Mouse (Mus musculus) gastrocnemius, adult 18-20 months (tissue): Measurements from ENCODE around the gene Celsr2. TPM values are rescaled to one million over a fixed set of nuclear protein-coding genes. Genes with fewer than 3 reads are reported as not detected.

Experiments used
- DNase-seq: peaks from one replicate; pipeline ENCODE4 v3.0.0; 2021; ENCODE audit warnings: low spot score
- long read RNA-seq, 2 experiments: library from polyadenylated mRNA; stranded (forward); transcript quantifications; one replicate each; pipeline ENCODE4 v2.0.0; 2021
- total RNA-seq, 2 experiments: library from RNA; stranded (reverse); gene quantifications; 2 replicates each; pipeline ENCODE4 v1.2.3; 2021

Celsr2 gene
- 10 to 100 TPM; 10.0 to 11.6 TPM for total RNA-seq
- long read RNA-seq, experiment 1, partial matches to known transcripts: 2 of 5 reads
- long read RNA-seq, experiment 1, other reads (novel, unspliced or antisense): 2 of 5 reads
- long read RNA-seq, experiment 2, partial matches to known transcripts: 0 of 3 reads
- long read RNA-seq, experiment 2, other reads (novel, unspliced or antisense): 3 of 3 reads

DNA sequence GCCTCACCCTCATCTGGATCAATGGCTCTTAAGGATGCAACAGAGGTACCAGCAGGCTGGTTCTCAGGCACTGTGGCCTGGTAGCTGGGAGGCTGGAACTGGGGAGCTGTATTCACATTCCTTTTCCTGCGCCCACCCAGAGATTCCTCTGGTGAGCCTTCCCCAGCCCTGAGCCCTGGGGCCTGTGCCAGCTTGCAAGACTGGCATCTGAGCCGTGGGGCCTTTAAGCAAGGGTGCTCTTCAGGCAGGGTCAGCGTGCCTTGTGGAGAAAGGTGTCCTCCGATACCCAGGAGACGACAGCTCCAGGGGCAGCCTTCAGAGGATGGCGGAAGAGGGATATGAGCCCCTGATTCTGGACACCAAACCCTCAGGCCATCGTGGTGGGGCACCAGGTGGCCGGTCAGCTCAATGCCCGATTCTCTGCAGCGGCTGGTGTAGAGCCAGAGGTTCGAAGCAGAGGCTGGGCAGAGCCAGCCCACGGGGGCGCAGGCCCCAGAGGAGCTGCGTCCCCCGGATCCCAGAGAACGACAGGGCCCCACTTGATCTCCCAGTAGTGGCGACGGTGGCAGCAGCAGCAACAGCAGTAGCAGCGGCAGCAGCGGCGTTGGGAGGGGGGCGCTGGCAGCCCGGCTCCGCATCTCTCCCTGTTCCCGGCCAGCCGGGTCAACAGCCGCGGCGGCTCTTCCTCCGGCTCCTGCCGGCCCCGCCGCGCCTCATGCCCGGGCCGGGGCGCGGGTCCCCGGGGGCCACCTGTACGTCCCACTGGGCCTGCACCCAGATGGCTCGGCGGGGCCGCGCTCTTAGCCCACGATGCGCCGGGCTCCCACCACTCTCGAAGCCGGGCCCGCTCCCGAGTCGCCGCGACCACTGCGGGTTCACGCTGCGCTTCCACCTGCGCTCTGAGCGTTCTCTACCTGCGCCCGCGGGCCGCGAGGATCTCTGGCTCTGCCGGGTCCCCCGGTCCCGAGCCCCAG is at the start of gene Celsr2:
Celsr2 (minus strand) TSS at position 696 of the 974 bp plus-strand sequence.
- DNase-seq: no peak

DNA sequence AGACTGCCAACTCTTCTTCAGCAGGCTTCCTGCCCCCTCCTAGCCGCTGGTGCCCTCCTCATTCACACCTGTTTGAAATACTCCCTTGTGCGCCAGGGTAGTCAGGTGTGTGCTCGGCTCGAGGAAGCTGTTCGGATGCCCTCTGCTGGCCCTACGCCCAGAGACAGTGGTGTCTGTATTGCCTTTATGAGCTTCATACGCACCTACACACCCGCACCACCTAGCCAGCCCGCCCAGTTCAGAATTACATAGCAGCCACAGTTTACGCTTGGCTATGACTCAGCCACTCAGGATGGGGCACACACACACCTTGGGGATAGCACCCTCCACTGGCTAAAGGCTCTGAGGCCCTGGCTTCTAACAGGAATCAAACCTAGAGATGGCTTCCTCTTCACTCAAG is 43.5 kb upstream of the Celsr2 start:
- DNase-seq: no peak

- no peak for DNase-seq
Measured at GRCm38 (mm10) chr3:108458380-108458779, 43.0 kb upstream of the Celsr2 start.

GRCm38 (mm10) chr3:108454172-108454571 is 38.8 kb upstream of the Celsr2 start:
- no peak for DNase-seq

DNA sequence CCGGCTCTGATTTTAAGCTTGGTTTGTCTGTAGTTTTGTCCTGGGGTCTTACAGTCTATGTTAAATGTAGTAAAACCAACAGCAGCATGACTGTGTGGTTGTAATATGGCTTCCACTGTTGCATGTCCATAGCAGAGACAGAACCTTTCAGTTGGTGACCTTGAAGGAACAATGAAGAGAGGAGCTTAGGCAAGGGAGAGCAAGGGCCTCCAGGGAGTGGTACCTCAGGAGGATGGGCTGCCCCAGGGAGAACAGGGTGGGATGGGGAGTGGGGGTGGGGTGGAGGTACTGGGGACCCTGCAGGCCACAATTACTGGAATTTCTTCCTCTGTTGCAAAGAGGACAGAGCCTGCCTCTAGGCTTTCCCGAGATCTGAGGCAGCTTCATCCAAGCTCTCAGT is 36.6 kb upstream of the Celsr2 start:
- no peak for DNase-seq

GRCm38 (mm10) chr3:108445366-108445705 is 30.0 kb upstream of the Celsr2 start:
- DNase-seq: no peak

GRCm38 (mm10) chr3:108444698-108445365 is 29.5 kb upstream of the Celsr2 start, which contains the start of gene Sars:
Gene Sars, minus strand, starts transcription at chr3:108445209.
- DNase-seq: peak; percentile 89

GRCm38 (mm10) chr3:108444029-108444428 is 28.7 kb upstream of the Celsr2 start:
- peak; percentile 59 for DNase-seq

DNA sequence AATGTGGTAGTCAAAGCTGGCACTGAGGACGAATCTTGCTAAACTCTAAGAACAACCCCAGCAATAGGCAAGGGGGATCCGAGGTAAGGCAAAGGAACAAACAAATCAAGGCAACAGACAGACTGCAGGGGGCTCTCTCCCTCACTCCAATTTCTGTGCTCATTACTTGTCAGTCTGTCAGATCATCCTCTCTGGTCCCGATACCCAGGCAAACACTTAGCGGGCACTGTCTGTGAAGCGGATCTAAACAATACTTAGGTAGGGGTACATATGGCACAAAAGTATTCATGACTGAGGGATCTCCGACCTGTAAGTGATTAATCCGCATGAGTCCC is 21.0 kb upstream of the Celsr2 start:
- no peak for DNase-seq

DNA sequence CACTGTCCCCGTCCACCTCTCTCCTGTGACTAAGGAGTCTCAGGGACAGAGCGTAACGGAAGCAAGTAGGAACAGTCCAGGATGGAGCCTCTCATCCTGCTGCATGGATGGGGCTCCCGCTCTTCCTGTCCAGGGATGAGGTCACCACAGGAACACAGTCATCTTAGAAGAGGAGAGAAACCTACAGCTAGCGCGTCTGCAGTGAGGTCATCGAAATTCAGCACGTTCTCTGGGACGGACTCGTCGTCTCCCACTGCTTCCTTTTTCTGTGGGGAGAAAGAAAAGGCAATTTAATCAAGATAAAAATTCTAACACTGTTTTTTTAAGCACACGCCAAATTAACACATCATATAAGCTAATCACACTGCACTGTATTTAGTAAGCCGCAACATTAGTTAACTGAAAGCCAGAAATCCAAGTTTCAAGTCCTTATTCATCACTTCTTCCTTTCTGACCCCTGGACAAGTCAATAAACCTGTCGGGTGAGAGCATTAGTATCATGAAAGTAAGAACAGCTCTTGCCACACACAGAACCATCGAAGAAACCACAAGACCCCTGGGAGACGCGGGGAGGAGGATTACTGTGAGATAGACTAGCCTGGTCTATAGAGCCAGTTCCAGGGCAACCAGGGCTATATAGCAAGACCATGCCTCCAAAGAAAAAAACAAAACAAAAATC is 20.5 kb upstream of the Celsr2 start:
- DNase-seq: no peak

GRCm38 (mm10) chr3:108433881-108434495 is 18.6 kb upstream of the Celsr2 start:
- no peak for DNase-seq

GRCm38 (mm10) chr3:108433188-108433880 is 18.0 kb upstream of the Celsr2 start:
- DNase-seq: no peak

DNA sequence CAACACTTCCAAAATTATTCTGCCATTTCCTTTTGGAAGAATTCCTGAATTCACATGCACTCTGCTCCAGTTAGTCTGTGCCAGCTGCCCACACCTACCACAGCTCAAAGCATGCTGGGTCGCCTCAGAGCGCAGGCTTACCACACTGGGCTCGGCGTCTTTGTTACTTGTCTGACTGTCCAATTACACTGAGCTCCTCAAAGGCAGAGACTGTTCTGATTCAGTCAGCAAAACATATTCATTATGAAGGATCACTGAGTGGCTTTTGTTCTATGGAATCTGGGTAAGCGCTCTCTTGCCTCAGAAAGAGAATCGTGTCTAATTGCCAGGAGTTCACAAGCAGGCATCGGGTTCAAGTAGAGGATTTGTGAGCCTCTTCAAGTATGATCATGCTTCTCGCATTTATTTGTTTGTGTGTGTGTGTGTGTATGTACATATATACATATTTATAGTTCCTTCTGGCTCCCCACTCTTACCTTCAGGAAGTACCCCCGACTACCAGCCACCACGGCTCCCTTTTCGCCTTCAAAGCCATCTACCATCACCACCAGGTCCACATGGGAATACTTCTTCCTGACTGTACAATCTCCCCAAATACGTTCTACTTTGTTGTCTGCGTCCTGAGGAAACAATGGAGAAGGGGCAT is 17.3 kb upstream of the Celsr2 start:
- DNase-seq: no peak

- DNase-seq: no peak
Measured at GRCm38 (mm10) chr3:108425624-108426018, 10.3 kb upstream of the Celsr2 start.

- no peak for DNase-seq
Measured at GRCm38 (mm10) chr3:108424944-108425623, 9.7 kb upstream of the Celsr2 start.

DNA sequence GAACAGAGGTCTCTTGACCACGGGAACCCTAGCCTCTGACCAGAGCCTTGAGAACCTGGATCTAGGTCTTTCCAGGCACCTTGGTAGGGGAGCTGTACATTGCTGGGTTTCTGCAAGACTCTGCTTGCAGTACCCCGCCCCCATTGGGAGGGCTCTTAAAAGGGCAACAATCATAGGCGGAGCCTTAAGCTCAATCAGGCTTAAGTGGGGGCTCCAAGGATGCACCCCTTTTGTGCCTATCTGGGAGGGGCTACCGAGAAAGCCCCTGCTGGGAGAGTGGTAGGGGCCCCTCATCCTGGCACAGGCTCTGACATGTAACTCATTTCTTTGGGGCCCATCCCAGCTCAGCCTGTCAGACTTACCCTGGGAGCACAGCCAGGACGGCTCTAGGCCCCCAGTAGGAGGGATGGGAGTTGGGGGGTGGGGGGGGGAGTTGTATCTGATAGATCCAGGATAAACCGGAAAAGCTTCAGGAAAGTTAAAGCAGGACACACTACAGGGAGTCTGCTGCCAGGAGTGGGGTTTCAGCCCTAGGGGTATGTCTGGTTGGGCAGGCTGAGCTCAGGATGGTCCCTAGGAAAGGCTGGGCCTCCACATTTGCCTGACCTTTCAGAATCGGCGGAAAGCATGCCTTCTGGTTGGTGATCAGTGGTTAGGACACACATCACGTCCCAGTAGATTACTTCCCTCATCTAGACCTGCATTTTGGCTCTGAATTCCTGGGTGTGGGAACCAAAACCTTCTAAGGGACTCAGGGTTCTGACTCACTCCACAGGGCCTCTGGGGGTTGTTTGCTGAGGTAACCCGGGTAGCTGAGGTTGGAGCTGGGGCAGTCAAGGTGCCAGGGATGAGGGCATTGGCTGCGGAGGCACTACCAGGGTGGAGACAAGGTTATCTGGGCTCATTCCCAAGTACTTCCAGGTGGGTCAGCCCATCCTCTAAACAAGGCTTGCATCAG is 8.8 kb upstream of the Celsr2 start:
- no peak for DNase-seq

GRCm38 (mm10) chr3:108423006-108423405 is 7.7 kb upstream of the Celsr2 start:
- DNase-seq: no peak

DNA sequence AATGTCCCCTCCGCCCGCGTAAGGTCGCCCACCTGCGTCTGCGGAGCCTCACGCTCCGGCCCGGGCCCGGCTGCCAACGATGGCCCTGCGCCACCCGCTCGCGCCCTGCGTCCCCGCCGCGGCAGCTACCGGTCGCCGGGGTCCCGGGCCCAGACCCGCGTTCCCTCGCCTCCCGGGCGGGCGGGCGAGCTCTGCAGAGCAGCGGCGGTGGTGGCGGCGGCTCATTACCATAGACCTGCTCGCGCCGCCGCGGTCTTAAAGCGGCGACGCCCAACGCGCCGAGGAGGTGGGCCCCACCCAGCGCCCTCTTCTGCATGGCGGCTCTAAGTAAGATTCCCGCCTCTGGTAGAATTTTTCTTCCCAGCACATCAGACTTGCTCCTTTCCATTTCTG is 475 bp upstream of the Celsr2 start:
- peak; percentile 59 for DNase-seq
